Mouse (Mus musculus) olfactory bulb, adult 2 months (tissue): ENCODE measurements around the gene Ifngr1.

Experiments used
- CTCF ChIP-seq: fragments of 200-500 bp; IDR thresholded peaks from 2 replicates; pipeline ENCODE4 v1.5.1; 2012; ENCODE audit warnings: low read depth, mild to moderate bottlenecking, low read length, moderate library complexity; ENCODE audit not compliant: insufficient read depth
- POLR2A ChIP-seq: fragments of 200-500 bp; IDR thresholded peaks from 2 replicates; pipeline ENCODE4 v1.6.1; 2012; ENCODE audit warnings: mild to moderate bottlenecking, low read depth, low read length, moderate library complexity; ENCODE audit not compliant: insufficient read depth

DNA sequence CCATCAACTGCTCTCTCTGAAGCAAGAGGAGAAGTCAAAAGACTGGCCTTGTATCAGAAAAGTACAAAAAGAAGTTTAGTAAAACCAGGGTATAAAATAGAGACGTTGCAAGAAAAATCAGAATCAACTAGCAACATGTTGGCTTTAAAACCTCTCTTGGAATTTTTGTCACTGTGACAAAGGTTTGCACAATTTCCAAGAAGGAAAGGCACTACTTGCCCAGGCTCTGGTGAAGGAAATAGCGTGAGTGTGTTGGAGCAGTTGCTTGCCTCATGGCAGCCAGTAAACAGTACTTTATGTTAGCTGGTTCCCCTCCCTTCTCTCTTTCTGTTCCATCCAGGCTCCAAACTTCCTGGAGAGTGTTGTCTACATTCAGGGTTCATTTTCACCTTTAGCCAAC is 43.3 kb upstream of the Ifngr1 start:
- no peak for TF ChIP-seq CTCF
- no peak for TF ChIP-seq POLR2A
